Comparison of ENCODE assay signal across 8 mouse cellular contexts in the genomic region with DNA sequence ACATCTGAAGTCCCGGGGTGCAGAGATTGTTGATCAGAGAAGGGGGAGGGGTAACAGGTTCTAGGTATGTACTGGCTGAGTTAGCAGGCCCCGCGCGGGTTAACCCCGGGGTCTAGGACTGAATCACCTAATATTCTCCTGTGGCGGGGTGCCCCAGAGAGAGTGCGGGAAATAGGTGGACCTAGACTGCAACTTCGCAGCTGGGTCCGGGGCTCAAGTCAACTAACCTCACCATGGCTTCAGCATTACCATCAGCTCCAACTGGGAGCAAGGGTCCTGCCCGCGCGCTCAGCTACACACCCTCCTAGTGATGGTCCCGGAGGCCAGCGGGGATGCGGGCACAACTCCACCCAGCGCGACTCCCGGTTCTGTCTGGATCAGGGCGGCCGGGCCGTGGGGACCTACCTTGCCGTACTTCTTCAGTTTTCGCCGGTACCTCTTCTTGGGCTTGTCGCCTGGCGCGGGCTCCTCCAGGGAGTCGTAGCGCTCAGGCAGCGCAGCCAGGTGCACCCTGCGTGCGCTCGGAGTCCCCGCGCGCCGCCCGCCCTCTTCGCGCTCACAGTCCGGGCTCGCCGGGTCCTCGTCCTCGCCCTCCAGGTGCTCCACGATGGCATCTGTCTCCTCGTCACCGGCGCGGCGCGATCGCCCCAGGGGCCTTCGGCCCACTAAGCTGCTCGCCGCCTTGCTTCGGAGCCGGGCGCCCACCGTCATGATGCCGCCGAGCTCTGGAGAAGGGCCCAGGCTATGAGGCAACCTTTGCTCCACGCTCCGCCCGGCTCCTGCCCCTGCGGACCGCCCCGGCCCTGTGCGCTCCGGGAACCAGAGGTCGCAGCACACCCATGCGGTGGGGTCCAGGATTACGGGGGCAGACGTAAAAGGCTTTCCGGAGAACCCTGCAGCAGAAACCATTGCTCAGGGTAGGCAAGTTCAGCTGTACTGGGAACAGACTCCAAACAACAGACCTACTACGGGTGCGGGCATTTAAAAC. TPM values are rescaled to one million over a fixed set of nuclear protein-coding genes. Genes with fewer than 3 reads are reported as not detected.
A peak's percentile ranks its signal among the peaks of the same experiment; 100 is the strongest.
DNase-seq lines count a peak whose midpoint lies in the region; ATAC-seq lines count a peak whose summit lies in the region.

TSS of gene C130074G19Rik (minus strand) at position 938 of the 988 bp plus-strand sequence.

- H3K4me1 ChIP-seq in hindbrain, embryonic 12.5 days, result peaks cover 10% of the 10 kb centered on the region
- peaks cover 4% of the 10 kb centered on the region; the same call in 1 of the 2 replicates for H3K4me1 ChIP-seq in stomach, embryonic 14.5 days (ENCODE audit: control insufficient read depth, insufficient read depth, low read length)

- H3K4me3 ChIP-seq in hindbrain, embryonic 12.5 days, result peak within 1 kb of the TSS; percentile 44
- peak within 1 kb of the TSS; percentile 44 for H3K4me3 ChIP-seq in stomach, embryonic 14.5 days (ENCODE audit: low read depth, low read length)

- no peak within 1 kb of the TSS for H3K27ac ChIP-seq in hindbrain, embryonic 12.5 days
- H3K27ac ChIP-seq in stomach, embryonic 14.5 days (ENCODE audit: low read length), result no peak within 1 kb of the TSS; the same call in 1 of the 2 replicates

- WGBS in hindbrain, embryonic 12.5 days, result 3% methylated on average over 77 of the region's 77 CpGs
- 3% methylated on average over 77 of the region's 77 CpGs for WGBS in stomach, embryonic 14.5 days

- DNase-seq in Muller cell, postnatal 12 days (ENCODE audit: inconsistent ontology term), result peak; percentile 70
- peak; percentile 26 for DNase-seq in c-Kit-positive CD71-negative TER-119-negative erythroid progenitor cells, embryonic 14.5 days (ENCODE audit: low read depth)
- peak; percentile 37 to 48 for DNase-seq in gastrocnemius, adult 8-10 months (ENCODE audit: low spot score in 2 of 2)
- DNase-seq in left cerebral cortex, postnatal 25 days (ENCODE audit: low spot score in 2 of 2), result peak in 1 of 2 experiments; percentile 42
- no peak for DNase-seq in cerebellum, adult 11 months

- peak; percentile 58 for ATAC-seq in hindbrain, embryonic 12.5 days (ENCODE audit: low FRiP score)
- peak; percentile 67 for ATAC-seq in megakaryocyte, adult 5-6 weeks (ENCODE audit: poor library complexity, severe bottlenecking)
- ATAC-seq in stomach, embryonic 14.5 days (ENCODE audit: insufficient number of reproducible peaks, insufficient read depth, low FRiP score, low read depth), result peak; percentile 91

- intact Hi-C loops in left cerebral cortex, postnatal 25 days (cut with DNase I), result loop anchor here (2.0 kb wide), 1 partner anchor 30 kb away; no protein-coding TSS in a partner anchor

- H3K9ac ChIP-seq in hindbrain, embryonic 12.5 days, result peak within 1 kb of the TSS; percentile 55
- peak within 1 kb of the TSS; percentile 30; the same call in 1 of the 2 replicates for H3K9ac ChIP-seq in stomach, embryonic 14.5 days (replicated peaks; ENCODE audit: low read depth, low read length)

- no peaks in the 10 kb centered on the region for H3K9me3 ChIP-seq in hindbrain, embryonic 12.5 days (replicated peaks)
- no peaks in the 10 kb centered on the region for H3K9me3 ChIP-seq in stomach, embryonic 14.5 days (ENCODE audit: control insufficient read depth, low read depth, low read length)

- peak within 1 kb of the TSS; percentile 84 for H3K4me2 ChIP-seq in hindbrain, embryonic 12.5 days (replicated peaks)
- H3K4me2 ChIP-seq in stomach, embryonic 14.5 days (replicated peaks; ENCODE audit: low read depth, low read length), result peak within 1 kb of the TSS; percentile 78

- peaks cover 42% of the 10 kb centered on the region for H3K27me3 ChIP-seq in hindbrain, embryonic 12.5 days
- H3K27me3 ChIP-seq in stomach, embryonic 14.5 days (ENCODE audit: control insufficient read depth, insufficient read depth, low read length), result peaks cover 26% of the 10 kb centered on the region; the same call in 1 of the 2 replicates

- H3K36me3 ChIP-seq in hindbrain, embryonic 12.5 days, result no peaks in the 10 kb centered on the region
- H3K36me3 ChIP-seq in stomach, embryonic 14.5 days (ENCODE audit: control insufficient read depth, insufficient read depth, low read length), result no peaks in the 10 kb centered on the region

RNA-seq across cellular contexts. Expression of gene C130074G19Rik, which starts in this region (rescaled TPM):
- total RNA-seq in gastrocnemius, adult 8-10 months (2022), result 10 to 100 TPM in 2 of 4 experiments, 1 to 10 TPM in 2; 7.1 to 15.3 (median 10.8) TPM
- polyA plus RNA-seq in hindbrain, embryonic 12.5 days (2016; fragmentation: Nextera tagmentation; extraction: Ambion mirVana), result 1.0 TPM in 2 replicates
- 10 to 100 TPM; 33.0 to 36.5 TPM for total RNA-seq in left cerebral cortex, postnatal 25 days (2021)
- total RNA-seq in megakaryocyte, adult 5-6 weeks (2015), result not detected in 2 replicates
- not detected in 2 replicates for total RNA-seq in megakaryocyte, adult 5-6 weeks (2017)
- 1.9 and 2.1 TPM in 2 replicates for polyA plus RNA-seq in stomach, embryonic 14.5 days (2014; fragmentation: Nextera tagmentation; extraction: Ambion mirVana)

Comparison
In these comparisons a context has a peak if more than half of its experiments do, and no peak if none do; other contexts are left out.
1. RNA of gene C130074G19Rik (total RNA-seq): 33.0 to 36.5 TPM in left cerebral cortex, postnatal 25 days and 7.1 to 15.3 TPM in gastrocnemius, adult 8-10 months; not detected in megakaryocyte, adult 5-6 weeks; every median in the first group is over 4 times any median in the second.
2. Peak in ATAC-seq in megakaryocyte, adult 5-6 weeks; RNA of the gene not detected or under 1 TPM.
3. Peak in every context shown above with its lines, with median percentiles within 50 percentile points of each other: ATAC-seq.